Mouse (Mus musculus) left cerebral cortex, adult 9 months (tissue): ENCODE data around the gene Rab3gap1.
A peak's percentile ranks its signal among the peaks of the same experiment; 100 is the strongest.
"Not testable (repeated sequence)": the region's sequence is repeated elsewhere in the genome, so short reads cannot be mapped to it uniquely, and the experiment has no call there.

Experiments
- DNase-seq, 2 experiments: peaks; one replicate each; pipeline ENCODE4 v3.0.0; 2022; ENCODE audit warnings: low spot score in 2 of 2

The Rab3gap1 gene

DNA sequence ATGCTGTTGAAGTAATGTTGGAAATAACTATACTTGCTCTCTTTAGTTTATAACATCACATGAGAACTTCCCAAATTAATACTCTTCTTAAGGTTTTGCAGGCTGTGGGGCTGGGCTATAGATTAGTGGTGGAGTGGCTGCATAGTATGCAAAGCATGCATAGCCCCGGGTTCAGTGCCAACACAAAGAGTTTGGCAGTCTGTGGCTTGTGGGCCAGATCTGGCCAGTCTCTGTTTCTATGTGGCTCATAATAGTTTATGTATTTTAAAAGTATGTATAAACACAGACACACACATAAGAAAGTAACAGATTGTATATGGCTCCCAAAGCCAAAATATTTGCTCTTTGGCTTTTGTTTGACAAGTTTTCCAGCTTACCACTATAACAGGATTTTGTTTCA lies 47.2 kb downstream of the Rab3gap1 start:
- no peak for DNase-seq

DNA sequence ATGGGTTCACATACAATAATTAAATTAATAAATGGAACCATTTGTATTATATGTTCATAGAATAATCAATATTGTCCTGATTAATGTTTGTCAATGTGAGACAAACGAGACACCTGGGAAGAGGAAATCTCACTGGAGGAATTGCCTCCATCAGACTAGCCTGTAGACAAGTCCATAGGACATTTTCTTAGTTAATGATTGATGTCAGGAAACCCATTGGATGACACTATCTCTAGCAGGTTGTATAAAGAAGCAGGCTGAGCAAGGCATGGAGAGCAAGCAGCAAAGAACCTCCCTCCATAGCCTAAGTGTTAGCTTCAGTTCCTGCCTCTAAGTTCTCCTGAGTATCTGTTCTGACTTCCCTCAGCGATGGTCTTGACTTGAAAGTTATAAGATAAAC lies 64.8 kb downstream of the Rab3gap1 start:
- no peak for DNase-seq

DNA sequence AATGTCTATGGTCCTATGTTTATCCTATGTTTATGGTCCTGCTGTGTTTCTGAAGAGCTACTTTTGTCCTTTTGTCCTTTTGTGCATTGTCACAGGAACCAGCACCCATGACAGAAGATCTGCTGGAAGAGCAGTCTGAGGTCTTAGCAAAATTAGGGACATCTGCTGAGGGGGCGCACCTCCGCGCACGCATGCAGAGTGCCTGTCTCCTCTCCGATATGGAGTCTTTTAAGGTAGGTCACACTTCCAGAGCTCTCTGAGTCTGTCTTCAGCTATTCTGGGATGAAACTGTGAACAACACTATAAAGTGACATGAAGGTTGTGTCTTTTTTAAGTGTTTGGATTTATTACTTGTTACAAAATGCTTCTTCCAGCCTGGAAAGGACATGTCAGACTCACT lies 65.7 kb downstream of the Rab3gap1 start:
- peak in 1 of 2 experiments; percentile 72 for DNase-seq

DNA sequence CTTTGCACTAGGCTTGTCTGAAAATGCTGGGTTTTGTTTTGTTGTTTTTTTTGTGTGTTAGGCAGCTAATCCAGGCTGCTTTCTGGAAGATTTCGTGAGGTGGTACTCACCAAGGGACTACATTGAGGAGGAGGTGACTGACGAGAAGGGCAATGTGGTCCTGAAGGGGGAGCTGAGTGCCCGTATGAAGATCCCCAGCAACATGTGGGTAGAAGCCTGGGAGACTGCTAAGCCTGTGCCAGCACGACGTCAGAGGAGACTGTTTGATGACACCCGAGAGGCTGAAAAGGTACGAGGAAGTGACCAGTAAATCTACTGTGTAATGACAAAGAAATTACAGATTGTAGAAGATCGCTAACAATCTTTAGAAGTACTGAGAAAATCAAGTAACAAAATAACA lies 68.7 kb downstream of the Rab3gap1 start:
- no peak for DNase-seq

DNA sequence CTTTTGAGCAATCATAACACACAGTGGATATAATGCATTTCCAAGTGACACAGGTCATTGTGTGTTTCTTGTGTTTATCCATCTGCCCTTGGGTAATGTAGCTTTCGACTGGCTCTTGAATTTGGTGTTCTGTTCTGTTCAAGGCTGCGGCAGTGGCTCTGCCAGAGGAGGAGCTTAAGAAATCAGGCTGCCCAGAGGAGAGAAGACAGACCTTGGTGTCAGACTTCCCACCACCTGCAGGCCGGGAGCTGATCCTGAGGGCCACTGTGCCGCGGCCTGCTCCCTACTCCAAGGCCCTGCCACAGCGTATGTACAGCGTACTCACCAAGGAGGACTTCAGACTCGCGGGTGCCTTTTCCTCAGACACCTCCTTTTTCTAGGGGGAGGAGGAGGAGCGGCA lies 73.7 kb downstream of the Rab3gap1 start:
- no peak for DNase-seq

DNA sequence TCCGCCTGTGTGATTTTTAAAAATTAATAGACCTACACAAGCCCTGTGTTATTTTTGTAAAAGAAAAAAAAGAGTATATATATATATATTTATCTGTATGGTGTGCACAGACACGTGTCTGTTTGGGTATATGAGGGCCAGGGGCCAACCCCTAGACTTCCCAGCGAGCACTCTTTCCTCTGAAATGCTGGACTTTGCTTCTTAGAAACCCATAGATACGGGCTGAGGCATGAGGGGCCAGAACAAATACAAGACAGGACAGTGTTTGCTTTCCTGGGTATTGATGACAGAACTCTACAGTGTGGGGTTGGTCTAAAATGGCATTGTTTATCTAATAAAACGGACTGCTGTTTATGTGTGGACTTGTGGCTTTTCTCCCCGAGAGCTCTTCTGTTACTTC lies 74.9 kb downstream of the Rab3gap1 start:
- no peak for DNase-seq

DNA sequence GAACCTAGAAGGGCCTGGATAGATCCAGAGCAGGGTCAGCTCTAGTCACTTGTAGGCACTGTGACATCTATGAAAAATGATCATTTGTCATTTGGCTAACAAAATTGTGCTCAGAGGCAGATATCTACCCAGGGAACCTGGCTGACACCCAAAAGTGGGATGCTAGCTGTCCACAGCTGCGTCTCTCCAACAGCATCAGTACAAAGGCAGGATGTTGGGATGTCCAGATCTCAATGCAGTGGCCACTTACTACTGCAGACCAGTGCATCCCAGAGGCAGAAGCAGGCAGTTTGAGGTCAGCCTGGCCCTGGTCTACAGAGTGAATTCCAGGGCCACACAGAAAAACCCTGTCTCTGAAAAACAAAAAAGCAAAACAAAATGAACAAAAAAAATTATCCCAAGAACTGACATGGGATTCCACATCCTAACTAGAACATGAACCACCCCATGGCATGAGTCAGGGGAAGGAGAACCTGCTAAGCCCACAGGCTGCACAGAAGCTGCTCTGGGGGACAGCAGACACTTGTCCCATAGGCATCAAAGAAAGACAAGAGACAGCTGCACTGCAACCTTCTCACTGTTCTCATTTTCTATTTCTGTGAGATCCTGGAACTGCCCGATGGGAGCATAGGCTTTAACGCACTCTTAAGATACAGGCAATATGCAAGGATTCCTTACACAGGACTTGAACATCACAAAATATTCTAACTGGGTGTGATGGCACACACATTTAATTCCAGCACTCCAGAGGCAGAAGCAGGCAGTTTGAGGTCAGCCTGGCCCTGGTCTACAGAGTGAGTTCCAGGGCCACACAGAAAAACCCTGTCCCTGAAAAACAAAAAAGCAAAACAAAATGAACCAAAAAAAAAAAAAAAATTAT lies 77.4 kb downstream of the Rab3gap1 start:
- peak in 1 of 2 experiments; percentile 42 for DNase-seq

DNA sequence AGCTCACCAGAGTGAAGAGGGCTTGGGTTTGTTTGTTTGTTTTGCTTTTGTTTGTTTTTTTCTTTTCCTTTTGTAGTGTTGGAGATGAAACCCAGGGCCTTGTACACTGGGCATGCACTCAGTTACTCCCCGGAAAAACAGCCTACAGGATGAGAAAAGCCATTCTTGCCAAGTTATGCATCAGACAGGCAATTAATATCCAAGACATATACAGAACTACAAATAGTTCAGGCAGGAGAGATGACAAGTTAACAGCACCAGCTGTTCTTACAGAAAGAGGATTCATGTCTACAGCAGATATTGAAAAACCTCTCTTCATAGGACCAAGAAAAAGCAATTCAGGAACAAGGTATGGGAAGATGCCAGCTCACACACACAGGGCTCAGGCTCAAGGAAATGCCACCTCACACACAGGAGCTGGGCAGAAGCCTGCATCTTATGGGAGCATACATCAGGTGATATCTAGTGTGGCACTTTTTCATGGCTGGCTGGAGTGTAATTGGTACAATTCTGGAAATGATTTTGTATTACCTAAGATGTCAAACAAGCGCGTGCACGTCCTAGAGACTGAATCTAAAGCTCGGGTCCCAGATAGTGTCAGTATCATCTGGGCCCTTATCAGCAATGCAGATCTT lies 78.2 kb downstream of the Rab3gap1 start:
- peak in 1 of 2 experiments; percentile 43 for DNase-seq

DNA sequence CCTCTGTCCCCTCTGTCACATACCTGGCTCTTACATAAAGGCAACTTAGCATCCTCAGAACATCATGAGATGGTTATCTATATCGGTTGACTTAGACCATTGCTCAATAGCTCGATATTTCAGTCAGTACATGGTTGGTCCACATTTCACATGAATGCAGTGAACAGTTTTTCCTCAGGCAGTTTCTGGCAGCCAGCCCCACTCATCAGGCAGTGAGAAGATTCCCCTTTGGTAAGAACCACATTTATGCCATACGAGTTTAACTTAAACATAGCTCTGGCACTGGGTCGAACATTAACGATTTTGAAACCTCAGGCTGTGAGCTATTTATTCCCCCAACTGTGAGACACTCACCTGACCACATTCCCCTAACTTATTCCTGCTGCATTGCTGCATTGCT lies 80.2 kb downstream of the Rab3gap1 start:
- peak in 1 of 2 experiments; percentile 52 for DNase-seq

DNA sequence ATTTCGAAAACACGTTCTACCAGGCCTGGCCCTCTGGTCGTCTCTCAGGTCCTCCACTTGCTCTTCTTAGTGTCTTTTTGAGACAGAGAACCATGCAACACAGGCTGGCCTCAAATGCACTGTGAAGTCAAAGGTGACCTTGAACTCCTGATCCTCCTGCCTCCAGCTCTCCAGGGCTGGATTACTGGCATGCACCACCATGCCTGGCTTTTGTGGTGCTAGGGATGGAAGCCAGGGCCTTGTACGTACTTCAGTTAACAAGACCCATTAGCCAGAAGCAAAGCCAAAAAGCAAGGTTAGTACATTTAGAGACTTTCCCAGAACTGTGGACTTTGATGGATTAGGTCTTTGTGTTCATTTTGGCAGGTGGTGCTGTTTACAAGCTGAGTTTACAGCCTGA lies 83.7 kb downstream of the Rab3gap1 start:
- no peak for DNase-seq

DNA sequence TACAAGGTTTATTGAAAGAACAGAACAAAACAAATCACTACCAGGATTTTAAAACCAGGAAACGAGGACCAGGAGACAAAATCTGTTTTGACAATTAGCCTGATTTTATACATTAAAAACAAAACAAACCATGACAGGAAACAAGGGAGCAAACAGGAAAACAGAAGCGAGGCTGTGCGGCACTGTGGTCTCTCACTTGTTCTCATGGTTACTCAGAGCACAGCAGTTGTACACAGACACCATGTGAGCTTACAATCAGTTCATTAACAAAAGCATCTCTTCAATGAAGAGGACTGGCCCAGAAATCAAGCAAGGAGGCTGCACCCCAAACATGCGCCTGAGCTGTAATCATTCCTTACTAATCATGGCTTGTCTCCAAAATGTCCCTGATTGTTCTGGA lies 85.6 kb downstream of the Rab3gap1 start:
- DNase-seq: not testable (repeated sequence)

DNA sequence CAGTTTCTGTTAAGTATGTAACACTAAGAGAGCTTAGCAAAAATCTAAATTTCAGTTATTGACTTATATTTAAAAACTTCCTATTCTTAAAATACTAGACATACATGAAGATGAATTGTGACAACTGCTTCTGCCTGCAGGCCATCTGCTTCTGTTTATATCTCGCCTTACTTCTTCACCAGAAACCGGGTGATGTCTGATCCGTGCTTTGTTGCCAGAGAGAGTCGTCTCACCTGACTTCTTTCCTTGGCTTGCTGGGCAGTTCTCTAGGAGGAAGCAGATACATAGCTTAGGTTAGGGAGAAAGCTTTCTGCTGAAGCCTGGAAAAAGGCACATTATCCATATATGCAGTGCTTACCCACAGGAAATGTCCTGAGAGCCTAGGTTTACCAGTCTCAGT lies 86.2 kb downstream of the Rab3gap1 start:
- peak in 1 of 2 experiments; percentile 73 for DNase-seq

DNA sequence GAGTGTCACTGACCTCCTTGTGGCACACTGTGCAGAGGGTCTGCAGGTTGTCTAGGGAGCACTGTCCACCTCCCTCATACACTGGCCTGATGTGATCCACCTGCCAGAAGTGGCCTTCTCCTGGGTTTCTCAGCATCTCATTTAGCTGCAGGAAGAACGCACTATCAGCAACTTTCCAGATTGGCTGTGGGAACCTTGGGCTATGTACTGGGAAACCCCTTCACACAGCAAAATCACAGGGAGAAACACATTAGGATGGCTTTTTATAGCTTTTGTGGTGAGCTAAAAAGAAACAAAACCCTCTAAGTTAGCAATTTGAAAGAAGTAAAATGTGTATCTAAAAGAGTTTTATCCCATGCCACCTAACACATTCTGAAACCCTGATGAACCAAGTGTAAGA lies 88.0 kb downstream of the Rab3gap1 start:
- DNase-seq: no peak

DNA sequence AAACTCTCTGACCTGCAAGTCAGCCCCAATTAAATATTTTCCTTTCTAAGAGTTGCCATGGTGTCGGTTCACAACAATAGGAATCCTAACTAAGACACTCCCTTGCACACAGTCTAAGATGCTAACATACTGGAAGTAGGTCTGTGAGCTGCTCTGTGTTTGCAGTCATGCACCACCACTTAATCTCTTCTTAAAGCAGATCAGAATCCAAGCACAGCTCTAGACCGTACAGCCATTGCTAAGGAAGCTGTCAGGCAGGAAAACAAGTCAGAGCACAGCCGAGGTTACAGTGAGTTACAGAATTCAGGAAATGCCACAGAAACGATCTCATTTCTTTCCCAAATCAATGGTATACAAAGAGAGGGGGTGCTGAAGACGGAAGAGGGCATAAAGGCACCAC lies 90.2 kb downstream of the Rab3gap1 start:
- no peak for DNase-seq

DNA sequence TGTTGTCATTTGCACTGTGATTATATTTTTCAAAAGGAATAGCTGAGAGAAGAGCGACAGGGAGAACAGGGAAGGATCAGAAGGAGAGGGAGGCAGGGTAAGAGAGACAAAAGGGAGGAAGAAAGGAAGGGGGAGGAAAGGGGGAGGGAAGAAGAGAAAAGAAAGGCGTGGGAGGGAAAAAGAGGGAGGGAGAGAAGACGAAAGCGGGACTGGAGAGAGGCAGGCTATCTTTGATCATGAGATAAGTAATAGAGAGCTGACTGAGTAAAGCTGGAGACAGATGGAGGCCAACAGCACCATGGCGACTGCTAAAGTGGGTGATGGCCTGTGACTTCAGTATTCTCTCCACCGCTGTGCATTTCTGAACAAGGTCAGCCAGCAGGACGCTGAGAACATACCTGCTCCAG lies 90.7 kb downstream of the Rab3gap1 start:
- DNase-seq: no peak

DNA sequence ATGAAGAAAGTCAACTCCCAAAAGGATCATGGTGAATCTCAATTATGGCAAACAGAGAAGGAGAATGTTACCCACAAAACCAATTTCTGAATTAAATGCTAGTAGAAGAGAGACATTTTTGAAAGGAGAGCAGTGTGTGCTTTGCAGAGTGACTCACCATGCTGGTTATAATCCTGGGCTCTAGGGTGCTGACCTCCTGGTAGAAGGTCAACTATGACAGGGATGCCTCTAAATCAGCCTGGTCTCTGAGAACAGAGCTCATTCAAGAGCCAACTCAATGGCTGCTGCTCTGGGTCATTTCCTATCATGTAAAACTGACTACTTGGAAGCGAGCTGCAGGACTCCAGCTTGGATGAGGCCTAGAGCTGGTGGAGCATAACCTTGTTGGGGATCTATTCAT lies 92.6 kb downstream of the Rab3gap1 start:
- DNase-seq: no peak

DNA sequence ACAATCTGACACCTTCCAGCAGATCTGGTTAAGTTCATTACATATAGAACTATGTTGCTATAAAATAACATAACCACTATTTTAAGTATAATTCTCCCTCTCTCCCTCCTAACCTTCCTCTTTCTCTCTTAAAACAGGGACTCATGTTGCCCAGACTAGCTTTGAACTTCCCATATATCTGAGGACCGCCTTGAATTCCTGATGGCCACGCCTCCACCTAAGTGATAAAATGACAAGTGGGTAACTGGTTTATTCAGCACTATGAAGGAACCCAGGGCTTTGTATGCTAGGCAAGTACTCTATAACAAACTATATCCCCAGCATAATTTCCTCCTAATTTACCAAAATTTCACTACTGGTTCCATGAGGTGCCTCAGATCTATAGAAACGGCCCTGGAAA lies 94.8 kb downstream of the Rab3gap1 start:
- no peak for DNase-seq

DNA sequence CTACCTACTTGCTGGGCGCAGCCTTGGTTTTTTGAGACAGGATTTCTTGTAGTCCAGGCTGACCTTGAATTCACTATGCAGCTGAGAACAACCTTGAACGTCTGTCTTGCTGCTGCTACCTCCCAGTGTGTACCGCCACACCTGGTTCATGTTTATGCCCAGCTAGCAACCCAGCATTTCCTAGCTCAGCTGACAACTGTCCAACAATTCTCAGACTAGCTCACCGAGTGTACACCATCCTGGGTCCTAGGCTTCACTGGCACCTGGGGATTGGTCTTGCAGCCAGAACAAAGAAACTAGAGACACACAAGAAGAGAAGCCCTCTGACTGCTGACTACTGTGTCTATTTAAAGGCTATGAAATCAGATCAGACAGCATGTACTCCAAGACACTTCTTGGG lies 102.3 kb downstream of the Rab3gap1 start:
- no peak for DNase-seq

DNA sequence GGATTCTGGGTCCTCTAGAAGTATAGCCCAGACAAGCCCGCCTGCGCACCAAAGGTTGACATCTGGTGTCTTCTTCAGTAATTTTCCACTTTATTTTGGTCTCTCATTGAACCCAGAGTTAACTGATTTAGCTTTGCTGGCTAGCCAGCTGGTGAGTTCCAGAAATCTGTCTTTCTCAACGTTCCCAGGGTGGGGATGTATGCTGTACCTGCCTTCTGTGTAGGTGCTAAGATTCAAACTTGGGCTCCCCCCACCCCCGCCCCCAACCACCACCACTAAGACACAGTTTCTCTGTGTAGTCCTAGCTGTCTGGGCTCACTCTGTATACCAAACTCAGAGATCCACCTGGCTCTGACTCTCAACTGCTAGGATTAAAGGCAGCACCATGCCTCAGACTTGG lies 105.5 kb downstream of the Rab3gap1 start:
- DNase-seq: no peak

DNA sequence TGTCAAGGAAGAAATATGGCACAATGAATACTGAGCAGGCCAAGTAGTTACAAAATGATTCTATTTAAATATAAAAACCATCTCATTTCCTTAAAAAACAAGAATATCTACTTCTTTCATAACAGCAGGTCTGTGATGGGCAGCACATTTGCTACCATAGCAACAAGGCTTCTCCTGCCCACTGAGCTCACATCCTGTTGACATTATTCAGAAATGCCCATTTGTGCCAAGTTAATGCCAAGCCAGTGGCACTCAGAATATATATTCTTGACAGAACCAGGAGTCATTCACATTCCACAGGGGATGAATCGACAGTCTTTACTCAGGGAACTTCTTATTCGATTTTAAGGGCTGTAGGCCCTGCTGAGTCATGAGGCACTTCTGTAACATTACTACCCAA lies 107.1 kb downstream of the Rab3gap1 start:
- DNase-seq: peak; percentile 46 to 66

DNA sequence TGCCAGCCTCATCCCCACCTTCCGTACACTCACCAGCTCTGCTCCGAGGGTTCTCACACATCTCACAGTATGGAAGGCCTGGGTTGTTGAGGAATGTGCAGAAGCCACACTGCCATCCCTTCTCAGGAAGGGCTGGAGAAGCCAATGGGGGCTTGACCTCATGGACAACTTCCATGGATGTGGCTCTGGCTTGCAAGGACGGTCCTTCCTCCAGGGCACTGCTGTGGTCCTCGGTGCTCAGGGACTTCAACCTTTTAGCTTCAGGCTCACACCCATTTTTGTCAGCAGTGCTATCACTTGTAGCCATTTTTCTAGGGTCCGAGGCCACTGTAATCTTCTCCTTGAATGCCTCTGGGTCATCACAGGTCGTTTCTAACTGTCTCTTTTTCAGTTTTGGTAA lies 107.5 kb downstream of the Rab3gap1 start:
- DNase-seq: no peak

DNA sequence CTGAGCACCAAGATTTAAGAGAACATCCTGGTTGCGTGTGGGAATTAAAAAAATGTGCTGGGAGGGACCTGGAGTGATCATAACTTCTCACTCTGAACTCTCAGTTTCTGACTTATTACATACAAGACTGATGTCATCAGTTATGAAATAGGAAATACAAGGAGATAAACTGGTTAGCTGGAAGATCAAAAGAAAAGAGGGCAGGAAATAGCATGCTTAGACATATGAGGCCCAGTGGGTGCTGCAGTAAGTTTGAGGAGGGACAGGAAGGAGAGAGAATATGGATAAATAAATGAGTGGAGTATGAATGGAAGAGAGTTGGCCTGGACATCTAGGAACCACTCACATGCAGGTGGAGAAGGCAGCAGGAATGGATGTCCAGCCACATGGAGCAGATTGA lies 109.6 kb downstream of the Rab3gap1 start:
- DNase-seq: no peak

DNA sequence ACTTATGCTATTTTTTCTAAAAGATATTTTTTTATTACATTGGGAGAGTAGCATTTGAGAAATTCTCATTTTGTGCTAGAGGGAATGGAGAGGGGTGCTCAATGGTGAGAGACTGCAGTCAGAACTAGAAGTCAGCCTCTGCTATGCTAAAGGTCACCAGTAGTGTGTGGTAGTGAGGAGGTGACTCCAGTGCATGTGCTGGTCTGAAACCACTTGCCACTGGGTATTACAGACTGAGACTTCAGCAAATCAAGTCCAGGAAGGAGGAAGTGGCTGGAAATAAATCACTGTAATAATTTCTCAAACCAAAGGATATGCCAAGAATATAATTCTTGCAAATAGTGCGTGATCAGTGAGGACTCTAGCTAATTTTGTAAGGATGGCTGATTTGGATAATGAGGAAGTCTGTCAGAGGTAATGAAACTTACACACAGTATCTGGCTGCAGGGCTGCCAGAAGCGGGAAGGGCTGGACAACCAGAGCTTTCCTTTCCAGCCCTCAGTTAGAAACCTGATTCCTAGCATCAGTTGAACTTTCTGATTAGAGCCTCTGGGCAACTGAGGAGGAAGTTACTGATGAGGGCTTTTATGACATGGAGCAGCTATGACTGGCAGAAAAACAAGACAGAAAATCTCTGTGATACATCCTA lies 112.5 kb downstream of the Rab3gap1 start:
- DNase-seq: no peak
